Mouse (Mus musculus) frontal cortex, postnatal 10 days (tissue): ENCODE results near the gene Parp11.
A peak's percentile ranks its signal among the peaks of the same experiment; 100 is the strongest.

Source experiments
- DNase-seq, 2 experiments: peaks; one replicate each; pipeline ENCODE4 v3.0.0; 2022; ENCODE audit warnings: low spot score in 2 of 2, mixed read lengths in 1 of 2

The Parp11 gene

DNA sequence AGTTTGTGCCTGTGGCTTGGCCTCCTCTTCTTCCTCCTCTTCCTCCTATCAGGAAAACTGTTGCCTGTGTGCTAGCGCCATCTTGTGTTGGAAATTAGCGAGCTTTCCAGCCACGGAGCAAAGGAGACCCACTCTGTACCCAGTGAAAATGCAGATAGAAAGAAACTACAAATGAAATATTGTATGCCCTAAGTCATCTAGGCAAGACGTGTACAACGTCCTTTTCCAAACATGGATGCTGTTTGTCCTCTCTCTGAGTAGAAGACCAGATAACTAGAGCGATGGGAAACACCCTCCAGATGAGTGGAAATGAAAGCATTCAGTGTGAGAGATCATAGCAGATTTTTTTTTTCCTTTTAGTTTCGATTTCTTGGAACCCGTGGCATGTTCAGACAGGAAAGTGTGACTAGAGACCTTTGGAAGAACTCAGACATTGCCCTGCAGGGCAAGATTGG is at the start of gene Parp11:
Gene Parp11, plus strand, starts transcription at position 405 of the 455 bp plus-strand sequence.
- DNase-seq: peak in 1 of 2 experiments; percentile 73

- no peak for DNase-seq
Measured at GRCm38 (mm10) chr6:127398073-127398472, 48.6 kb upstream of the Parp11 start.

DNA sequence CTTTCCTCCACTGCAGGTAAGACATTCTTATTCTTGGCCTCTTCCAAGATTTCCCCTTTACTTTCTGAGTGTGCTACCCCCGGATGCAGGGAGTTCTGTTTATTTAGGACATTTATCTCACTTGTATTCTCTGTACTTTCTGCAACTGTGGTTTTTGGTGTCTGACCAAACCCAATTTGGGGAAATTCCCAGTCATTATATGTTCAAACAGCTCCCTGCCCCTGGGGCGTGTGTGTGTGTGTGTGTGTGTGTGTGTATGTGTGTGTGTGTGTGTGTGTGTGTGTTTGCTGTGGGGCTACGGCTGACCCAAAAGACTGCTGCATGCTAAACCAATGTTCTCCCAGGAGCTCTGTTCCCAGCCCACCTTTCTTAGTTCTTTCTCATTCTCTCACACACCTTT is 45.2 kb upstream of the Parp11 start:
- DNase-seq: no peak

DNA sequence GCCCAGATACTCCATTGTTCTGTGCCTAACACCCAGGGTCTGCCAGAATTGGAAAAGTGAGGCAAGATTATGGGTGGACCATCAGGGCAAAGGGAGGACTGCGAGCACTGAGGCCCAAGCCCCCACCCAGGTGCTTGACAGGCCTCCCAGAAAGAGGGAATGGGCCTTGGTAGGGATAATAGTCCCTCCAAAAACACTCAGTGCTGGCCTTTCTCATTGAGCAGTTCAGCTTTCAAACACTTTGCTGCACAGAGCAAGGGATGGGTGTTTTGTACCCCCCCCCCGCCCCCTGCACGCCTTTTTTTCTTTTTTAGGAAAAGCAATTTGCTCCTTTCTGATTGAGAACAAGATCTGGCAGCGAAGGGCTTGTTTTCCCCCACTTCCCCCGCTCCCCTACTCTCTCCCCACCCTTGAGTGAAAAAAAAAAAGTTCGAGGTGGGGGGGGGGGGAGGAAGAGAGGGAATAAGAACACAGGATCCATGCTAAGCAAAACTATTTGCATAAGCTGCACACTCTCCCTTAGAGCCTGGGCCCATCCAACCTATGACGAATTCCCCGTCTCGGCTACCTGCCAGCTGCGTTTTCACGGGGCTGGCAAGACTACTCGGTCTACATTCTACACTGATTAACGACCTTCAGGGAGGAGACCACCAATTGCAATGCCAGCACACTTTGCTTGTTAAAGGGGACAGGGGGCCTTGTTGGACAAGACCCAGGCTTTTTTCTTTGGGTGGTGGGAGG is 42.4 kb upstream of the Parp11 start:
- DNase-seq: peak; percentile 56 to 67

- peak; percentile 25 to 55 for DNase-seq
Measured at GRCm38 (mm10) chr6:127405682-127406081, 41.0 kb upstream of the Parp11 start.

DNA sequence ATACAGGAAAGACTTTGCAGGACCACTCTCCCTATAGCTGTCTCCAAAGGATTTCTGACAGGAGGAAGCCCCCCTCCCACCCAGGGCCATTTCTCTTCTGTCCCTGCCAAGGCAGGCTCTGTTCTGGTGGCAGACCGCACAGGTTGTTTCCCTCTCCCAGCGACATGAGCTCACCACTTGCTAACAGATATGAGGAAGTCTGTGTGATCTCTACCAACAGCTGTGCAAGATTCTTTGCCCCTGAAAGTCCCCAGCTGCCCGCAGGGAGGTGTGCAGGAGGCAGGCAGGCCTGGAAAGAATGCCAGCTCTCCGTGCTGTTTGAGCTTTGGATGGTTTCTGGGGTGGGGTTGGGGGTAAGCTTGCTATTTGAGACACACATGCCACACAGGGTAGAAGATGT is 38.9 kb upstream of the Parp11 start:
- no peak for DNase-seq

- no peak for DNase-seq
Measured at GRCm38 (mm10) chr6:127417525-127418184, 29.0 kb upstream of the Parp11 start.

DNA sequence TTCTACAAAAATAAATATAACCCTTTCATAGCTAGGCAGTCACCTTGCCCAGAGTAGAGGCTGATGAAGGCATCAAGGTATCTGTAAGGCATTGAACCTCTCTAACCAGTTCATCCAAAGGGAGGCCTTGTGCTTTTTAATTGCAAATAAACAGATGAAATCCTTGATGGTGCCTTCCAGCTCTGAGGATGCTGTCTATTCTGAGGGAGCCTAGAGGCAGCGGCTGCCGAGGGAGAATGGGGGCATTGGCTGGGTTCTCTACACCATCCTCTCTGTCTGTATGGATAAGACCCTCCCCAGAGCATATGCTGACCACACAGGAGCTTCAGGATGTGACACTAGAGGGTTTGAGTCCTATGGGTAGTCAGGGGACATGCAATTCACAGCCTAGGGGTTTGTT is 28.3 kb upstream of the Parp11 start:
- no peak for DNase-seq

DNA sequence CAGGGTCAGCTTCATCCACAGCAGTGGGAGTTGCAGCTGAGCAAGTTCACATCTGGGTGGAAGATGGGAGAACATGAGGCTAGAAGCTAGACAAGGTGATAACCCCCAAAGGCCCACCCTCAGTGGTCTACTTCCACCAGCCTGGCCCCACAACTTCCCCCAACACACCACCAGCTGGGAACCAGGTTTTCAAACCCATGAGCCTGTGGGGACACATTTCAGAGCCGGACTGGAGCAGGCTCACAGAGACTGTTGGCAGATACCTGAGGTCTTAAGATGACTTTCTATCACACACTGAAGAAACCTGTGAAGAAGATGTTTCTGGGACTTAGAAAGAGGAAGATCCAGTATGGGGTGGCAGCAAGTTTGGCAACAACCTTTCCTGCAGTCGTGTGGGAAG is 26.5 kb upstream of the Parp11 start:
- DNase-seq: no peak

GRCm38 (mm10) chr6:127425095-127425494 is 21.5 kb upstream of the Parp11 start:
- no peak for DNase-seq

- no peak for DNase-seq
Measured at GRCm38 (mm10) chr6:127430716-127431115, 15.9 kb upstream of the Parp11 start.

DNA sequence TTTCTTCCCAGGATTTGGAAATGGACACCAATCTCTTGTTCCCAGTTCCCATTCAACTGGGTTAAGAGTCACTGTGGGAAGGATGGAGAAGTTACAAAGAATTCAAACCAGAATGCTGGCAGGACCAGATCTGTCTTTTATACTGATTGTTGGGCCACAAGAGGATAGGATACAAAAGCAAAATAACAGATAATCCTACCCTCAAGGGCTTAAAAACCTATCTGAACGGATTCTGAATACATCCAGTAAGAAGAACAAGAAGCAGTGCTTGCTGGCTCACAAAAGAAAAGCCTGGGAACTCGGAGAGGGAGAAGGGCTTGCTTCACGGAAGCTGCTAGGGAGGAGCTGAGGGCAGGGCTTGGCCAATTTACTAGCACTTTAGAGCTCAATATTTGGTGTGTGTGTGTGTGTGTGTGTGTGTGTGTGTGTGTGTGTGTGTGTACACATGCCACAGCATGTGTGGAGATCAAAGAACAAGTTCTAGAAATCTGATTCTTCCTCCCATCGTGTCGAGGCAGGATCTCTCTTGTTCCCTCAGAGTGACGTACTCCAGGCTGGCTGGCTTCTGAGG is 15.4 kb upstream of the Parp11 start:
- no peak for DNase-seq

DNA sequence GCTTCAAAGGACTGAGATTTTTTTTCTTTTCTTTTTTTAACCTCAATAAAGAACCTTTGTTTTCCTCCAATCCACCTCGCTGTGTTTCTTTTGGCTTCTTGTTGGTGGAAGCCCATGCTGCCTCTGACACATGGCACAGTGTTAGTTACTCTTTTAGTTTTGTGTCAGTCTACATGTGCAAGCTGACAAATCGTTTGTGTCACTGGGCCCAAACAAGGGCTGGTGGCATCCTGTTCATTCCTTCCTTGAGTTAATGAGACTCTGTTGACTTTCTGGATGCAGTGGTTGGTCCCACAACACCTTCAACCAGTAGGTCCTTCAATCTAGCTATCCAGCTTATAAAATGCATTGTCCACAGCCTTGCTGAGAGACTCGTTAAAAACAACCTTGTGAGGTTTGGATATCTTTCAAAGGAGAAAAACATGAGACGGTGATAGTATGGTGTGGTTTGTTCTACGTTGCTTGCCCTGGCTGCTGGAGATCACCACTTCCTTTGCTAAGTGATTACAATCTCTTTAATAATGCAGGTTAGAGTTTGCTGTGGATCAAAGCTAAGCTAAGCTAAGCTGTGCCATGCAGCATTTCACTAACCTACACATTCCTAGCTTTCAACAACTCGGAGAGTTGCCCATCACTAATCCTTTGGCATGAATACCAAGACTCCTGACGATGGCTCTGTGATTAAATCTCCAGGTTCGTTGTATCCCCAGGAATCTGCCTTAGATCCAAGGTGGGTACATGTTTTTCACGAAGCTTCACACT is 12.6 kb upstream of the Parp11 start:
- DNase-seq: no peak

GRCm38 (mm10) chr6:127434648-127434984 is 12.0 kb upstream of the Parp11 start:
- no peak for DNase-seq

DNA sequence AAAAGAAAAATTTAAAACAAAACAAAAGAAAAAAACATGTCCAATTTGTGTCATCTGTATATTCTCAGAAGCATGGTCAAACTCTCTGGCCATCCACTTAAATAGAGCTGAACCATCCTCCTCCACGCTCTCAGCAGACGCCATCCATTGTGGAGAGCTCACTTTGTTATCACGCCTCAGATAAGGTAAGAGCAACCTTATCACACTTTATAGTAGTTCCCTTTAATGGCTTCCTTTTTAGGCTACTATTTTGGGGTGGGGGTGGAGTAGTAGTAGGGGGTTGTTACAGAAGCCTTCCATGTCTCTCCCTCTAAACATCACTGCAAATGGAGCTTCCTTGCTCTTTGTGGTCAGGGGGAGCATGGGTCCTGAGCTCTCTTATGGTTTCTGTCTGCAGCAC is 7.6 kb upstream of the Parp11 start:
- no peak for DNase-seq

GRCm38 (mm10) chr6:127439540-127440195 is 7.0 kb upstream of the Parp11 start:
- no peak for DNase-seq

DNA sequence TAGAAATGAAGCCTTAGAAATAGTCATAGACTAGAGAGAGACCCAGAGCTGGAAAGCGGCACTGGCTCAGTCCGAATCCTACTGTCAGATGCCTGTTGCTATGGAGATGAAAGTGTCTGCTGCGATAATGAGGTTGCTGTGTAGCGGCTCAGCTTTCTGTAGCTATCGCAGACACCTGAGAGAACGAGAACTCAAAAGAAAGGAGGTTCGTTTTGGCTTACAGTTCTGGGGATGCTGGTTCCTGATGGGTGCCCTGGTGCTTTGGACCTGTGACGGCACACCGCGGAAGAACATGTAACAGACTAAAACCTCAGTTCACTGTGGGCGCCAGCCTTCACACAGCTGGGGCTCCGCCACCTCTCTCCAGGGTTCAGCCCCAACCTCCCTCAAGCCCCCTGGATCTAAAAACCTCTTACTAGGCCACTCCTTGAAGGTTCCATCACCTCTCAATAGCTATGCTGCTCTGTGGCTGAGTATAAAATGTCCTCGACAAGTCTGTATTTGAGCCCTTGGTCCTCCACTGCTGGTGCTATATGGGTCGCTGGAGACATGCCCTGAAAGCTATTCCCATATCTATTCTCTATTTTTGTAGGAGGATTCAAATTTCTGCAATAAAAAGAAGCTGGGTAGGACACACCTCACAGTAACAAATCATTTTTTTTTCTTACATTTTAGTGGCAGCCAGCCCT is 6.1 kb upstream of the Parp11 start:
- peak in 1 of 2 experiments; percentile 39 for DNase-seq

DNA sequence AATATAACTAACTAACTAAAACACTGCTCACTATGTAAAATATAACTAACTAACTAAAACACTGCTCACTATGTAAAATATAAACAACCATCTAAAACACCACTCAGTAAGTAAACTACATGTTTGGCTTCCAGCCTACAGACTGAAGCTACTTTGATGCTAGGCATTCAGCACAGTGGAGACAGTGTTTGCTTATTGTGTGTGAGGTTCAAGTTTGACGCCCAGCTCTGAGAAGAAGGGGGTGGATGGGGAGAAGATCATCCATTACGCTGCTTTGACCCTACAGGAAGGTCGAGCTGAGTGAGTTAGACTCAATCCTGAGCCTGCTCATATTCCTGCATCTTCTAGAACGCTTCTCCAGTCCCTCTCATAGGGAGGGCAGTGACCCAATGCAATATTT is 4.1 kb upstream of the Parp11 start:
- DNase-seq: no peak

- DNase-seq: no peak
Measured at GRCm38 (mm10) chr6:127443910-127444309, 2.7 kb upstream of the Parp11 start.

GRCm38 (mm10) chr6:127444466-127444865 is 2.2 kb upstream of the Parp11 start:
- DNase-seq: no peak
